Mouse (Mus musculus) adipocyte (in vitro differentiated cells): ENCODE data around the gene Cacng3.

ENCODE experiments used
- DNase-seq: peaks from one replicate; pipeline ENCODE4 v3.0.0-alpha.2; 2016; ENCODE audit warnings: low spot score

Cacng3 gene

DNA sequence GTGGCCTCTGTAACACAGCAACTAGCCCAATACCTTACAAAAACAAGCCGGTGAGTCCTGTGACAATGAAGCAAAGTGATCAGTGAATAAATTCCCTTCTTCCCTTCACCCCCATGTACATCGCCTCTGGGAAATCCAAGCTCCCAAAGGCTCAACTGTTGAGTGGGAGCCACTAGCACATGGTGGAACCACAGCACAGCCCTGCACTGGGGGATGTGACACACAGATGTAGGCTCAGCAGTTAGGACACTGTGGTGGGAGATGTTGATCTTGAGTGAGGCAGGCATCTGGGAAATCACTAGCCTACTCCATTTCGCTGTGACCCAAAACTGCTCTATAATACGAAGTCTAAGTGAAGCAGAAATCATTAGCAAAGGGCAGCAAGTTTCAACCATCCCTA is 48.2 kb downstream of the Cacng3 start:
- no peak for DNase-seq

DNA sequence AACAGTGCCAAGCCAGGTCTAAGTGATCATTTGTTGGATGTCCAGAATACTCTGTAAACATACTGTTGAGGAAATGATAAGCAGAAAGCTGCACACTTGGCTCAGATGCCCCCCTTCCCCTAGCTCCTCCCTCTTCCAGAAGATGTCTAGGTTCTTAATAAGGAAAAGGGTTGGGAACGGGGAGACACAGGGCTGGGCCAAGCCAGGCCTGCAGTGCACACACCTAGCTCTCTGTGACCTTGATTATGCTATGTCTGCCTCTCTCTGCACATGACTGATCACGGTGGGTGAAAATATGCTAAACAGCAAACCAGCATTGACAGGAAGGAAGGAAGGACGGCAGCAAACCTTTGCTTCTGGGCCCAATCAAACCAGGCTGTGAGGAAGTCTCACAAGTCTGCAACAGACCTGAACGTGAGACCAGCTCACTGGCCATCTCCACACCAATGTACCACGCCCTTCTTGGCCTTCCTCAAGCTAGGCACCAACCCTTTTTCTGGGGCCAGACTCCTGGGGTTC is 53.1 kb downstream of the Cacng3 start:
- DNase-seq, result no peak

- DNase-seq, result no peak
Measured at GRCm38 (mm10) chr7:122726376-122726775, 56.1 kb downstream of the Cacng3 start.

DNA sequence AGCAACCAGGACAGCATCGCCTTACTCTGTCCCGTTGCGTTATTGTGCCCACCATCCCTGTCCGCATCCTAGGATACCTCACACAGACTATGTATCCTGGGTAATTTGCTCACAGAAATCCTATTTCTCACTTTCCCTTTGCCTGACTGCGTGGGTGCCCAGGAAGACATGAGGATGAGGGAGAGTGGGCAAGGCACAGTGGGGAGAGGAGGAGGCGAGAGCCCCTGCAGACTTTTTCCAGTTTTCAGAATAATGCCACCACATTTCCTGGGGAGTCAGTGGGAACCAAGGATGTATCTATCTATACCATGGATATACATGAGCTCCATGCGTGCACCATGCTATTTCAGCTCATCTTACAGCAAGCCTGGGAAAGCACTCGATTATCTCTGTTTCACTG is 57.9 kb downstream of the Cacng3 start:
- no peak for DNase-seq

DNA sequence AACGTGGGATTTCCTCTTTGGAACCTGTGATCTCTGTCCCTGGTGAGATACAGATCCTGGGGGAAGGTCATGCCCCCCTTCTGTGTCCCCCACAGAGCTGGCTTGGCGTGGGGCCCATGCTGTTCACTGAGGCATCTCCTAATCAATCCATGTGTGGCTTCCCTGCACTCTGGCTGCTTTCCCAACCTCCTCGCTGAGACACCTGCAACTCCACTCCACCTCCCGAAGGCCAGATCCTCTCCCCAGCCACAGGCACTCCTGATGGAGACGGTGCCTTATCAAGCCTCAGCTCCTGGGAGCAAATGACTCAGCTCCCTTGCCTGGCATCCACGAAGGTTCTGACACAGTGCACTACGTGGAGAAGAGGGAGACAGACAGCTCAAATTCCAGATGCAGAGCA is 58.6 kb downstream of the Cacng3 start:
- no peak for DNase-seq

GRCm38 (mm10) chr7:122735323-122735722 is 65.0 kb downstream of the Cacng3 start:
- DNase-seq, result no peak

DNA sequence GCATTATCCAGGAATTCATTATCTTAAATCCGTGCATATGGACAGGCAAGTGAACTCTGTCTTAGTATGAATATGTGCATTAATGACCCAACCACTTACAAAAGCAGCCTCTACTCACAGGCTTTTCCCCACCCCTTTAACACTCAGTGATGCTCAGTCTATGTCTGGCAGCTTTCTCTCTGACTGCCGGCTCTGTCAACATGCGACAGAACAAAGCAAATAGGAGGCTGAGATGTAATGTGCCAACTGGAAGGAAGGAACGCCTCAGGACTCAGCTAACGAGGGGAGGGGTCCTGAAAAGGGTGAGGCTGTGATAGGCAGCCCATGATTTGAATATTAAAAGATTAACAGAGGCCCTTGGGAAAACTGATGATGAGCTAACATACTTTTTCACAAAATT is 68.2 kb downstream of the Cacng3 start:
- no peak for DNase-seq

DNA sequence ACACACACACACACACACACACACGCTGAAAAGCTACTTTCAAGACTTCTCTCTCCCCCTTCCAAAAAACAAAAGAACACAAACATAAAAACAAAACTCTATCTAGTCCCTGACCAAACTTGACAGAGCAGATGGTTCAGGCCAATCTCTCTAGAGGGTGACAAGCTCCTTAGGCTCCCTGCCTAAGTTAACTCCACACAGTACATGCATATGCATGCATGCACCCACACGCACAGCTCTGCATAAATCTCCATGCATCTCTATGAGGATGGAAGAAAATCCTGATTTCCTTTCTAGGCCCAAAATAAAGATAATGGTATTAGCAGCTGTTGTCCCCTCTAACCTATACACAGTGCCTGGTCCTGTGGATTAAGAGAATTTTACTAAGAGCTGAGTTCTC is 70.4 kb downstream of the Cacng3 start:
- DNase-seq, result no peak

GRCm38 (mm10) chr7:122755920-122756603 is 85.8 kb downstream of the Cacng3 start:
- no peak for DNase-seq

- DNase-seq, result no peak
Measured at GRCm38 (mm10) chr7:122758645-122759044, 88.4 kb downstream of the Cacng3 start.

DNA sequence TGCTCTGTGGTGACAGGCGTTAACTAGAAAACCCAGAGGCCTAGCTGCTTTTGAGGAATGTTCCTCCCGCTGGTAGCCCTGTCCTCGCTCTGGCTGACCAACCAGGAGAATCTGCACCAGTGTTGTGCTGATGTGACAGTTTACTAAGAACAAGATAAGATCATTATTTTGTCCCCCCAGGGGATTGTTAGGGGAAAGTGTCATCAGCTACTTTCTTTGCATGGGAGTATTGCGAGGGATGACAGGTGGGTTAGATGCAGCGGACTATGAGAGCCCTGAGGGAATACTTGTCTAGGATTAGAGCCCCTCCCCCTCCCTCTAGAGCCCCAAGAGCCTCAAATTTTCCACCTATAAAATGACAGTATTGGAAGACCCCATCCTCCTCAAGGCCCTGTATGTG is 94.2 kb downstream of the Cacng3 start:
- DNase-seq, result no peak

DNA sequence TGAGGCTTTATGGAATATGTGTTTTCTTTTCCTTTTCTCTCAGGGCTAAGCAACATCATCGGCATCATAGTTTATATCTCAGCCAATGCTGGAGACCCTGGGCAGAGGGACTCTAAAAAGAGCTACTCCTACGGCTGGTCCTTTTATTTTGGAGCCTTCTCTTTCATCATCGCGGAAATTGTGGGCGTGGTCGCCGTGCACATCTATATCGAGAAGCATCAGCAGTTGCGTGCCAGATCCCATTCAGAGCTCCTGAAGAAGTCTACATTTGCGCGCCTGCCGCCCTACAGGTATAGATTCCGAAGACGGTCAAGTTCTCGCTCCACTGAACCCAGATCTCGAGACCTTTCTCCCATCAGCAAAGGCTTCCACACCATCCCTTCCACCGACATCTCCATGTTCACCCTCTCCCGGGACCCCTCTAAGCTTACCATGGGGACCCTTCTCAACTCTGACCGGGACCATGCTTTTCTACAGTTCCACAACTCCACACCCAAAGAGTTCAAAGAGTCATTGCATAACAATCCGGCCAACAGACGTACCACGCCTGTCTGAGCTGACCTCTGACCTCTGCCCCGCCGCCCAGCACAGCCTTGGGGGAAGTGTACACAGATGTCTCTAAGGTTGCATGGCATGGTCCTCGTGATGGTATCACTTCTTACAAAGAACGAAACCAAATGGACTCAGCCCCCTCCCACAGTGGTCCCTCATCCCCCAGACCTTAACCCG is 98.2 kb downstream of the Cacng3 start:
- no peak for DNase-seq

GRCm38 (mm10) chr7:122779601-122780000 is 109.3 kb downstream of the Cacng3 start:
- DNase-seq, result no peak

GRCm38 (mm10) chr7:122789929-122790328 is 119.6 kb downstream of the Cacng3 start:
- no peak for DNase-seq

GRCm38 (mm10) chr7:122793655-122794346 is 123.5 kb downstream of the Cacng3 start:
- DNase-seq, result no peak

GRCm38 (mm10) chr7:122795140-122795539 is 124.8 kb downstream of the Cacng3 start:
- no peak for DNase-seq

- no peak for DNase-seq
Measured at GRCm38 (mm10) chr7:122800821-122801220, 130.5 kb downstream of the Cacng3 start.

DNA sequence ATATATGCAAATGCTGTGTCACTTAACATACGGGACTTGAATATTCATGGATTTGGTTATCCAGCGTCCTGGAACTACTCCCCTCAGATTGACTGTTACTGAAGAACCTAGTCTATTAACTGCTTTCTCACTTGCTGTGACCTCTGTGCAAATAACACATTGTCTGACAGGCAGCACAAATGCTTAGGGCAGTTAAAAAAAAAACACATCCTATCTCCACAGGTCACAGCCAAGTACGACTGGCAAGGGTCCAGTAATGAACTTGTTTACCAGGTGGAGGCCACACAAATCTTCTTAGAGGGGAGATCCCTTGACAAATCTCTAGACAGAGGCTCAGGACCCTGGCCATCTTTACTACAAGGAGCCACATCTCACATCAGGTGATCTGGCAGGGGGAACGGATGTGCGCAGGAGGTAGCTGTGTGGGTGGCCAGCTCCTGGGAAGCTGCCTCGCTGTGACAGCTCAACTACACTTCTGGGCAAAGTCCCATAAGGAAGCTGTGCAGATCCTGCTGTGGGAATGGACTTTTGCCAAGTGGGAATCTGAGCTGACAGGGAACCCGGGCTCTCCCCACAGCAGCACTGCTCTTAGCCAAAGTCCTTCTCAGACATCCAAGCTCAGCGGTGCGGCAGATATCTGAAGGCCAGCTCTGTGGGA is 133.7 kb downstream of the Cacng3 start:
- DNase-seq, result peak; percentile 2

GRCm38 (mm10) chr7:122806531-122806930 is 136.2 kb downstream of the Cacng3 start:
- DNase-seq, result no peak

- DNase-seq, result no peak
Measured at GRCm38 (mm10) chr7:122813724-122814123, 143.4 kb downstream of the Cacng3 start.

- no peak for DNase-seq
Measured at GRCm38 (mm10) chr7:122817565-122817964, 147.3 kb downstream of the Cacng3 start.
